Mouse (Mus musculus) embryonic facial prominence, embryonic 12.5 days (tissue): ENCODE measurements around the gene Macrod2. TPM values are rescaled to one million over a fixed set of nuclear protein-coding genes. Genes with fewer than 3 reads are reported as not detected.

Source experiments
- ATAC-seq: fragments of 200-750 bp; cut with Nextera tagmentation; 2 replicates; pipeline ENCODE4 v1.8.0; 2017; ENCODE audit not compliant: insufficient number of reproducible peaks, insufficient read depth, low FRiP score, low TSS enrichment
- H3K27ac ChIP-seq: fragments of 300-500 bp; sonication (generic); 2 replicates; pipeline ENCODE4 v1.5.1; 2016; ENCODE audit warnings: mild to moderate bottlenecking
- H3K27me3 ChIP-seq: fragments of 300-500 bp; sonication (generic); 2 replicates; pipeline ENCODE4 v1.6.1; 2016; ENCODE audit warnings: mild to moderate bottlenecking, moderate library complexity
- H3K36me3 ChIP-seq: fragments of 300-500 bp; sonication (generic); 2 replicates; pipeline ENCODE4 v1.6.1; 2016; ENCODE audit warnings: mild to moderate bottlenecking
- H3K4me1 ChIP-seq: fragments of 300-500 bp; sonication (generic); 2 replicates; pipeline ENCODE4 v1.6.1; 2016
- H3K4me2 ChIP-seq: fragments of 300-500 bp; sonication (generic); replicated peaks from 2 replicates; pipeline ENCODE4 v1.6.1; 2016; ENCODE audit warnings: mild to moderate bottlenecking, moderate library complexity
- H3K4me3 ChIP-seq: fragments of 300-500 bp; sonication (generic); 2 replicates; pipeline ENCODE4 v1.5.1; 2016; ENCODE audit warnings: mild to moderate bottlenecking
- H3K9ac ChIP-seq: fragments of 300-500 bp; sonication (generic); 2 replicates; pipeline ENCODE4 v1.6.1; 2016; ENCODE audit warnings: mild to moderate bottlenecking, moderate library complexity
- H3K9me3 ChIP-seq: fragments of 300-500 bp; sonication (generic); 2 replicates; pipeline ENCODE4 v1.6.1; 2016; ENCODE audit warnings: mild to moderate bottlenecking, moderate library complexity
- WGBS: fragments of 180-500 bp; shearing (Covaris S2); methylation state at CpG from one replicate; pipeline ENCODE4 v1.1.7; 2016; 5-methylcytosine and 5-hydroxymethylcytosine counted together
- polyA plus RNA-seq: library from polyadenylated mRNA; unstranded; fragments of >200 nt; fragmentation: Nextera tagmentation; extraction: Ambion mirVana; gene quantifications from 2 replicates; pipeline ENCODE4 v1.2.1, GENCODE M21; 2016

The Macrod2 gene
- polyA plus RNA-seq, 1 experiment from 2014 or later = 39.6 TPM

- H3K36me3 ChIP-seq = no peaks in the 10 kb centered on the region
- no peak overlapping the region for H3K4me2 ChIP-seq
- H3K9me3 ChIP-seq = no peaks in the 10 kb centered on the region
- H3K4me3 ChIP-seq = no peak overlapping the region
- 88% methylated on average over 5 of the region's 5 CpGs for WGBS
- H3K27me3 ChIP-seq = no peaks in the 10 kb centered on the region
- no peaks in the 10 kb centered on the region for H3K4me1 ChIP-seq
- no peak for ATAC-seq
- H3K27ac ChIP-seq = no peak overlapping the region
- no peak overlapping the region for H3K9ac ChIP-seq
Observed at GRCm38 (mm10) chr2:140867116-140867515, 472.0 kb downstream of the Macrod2 start.

GRCm38 (mm10) chr2:140885176-140885575 is 490.1 kb downstream of the Macrod2 start:
- Histone ChIP-seq H3K9ac (no peak overlapping the region), H3K27ac (no peak overlapping the region), H3K4me2 (no peak overlapping the region), H3K9me3 (no peaks in the 10 kb centered on the region), H3K27me3 (no peaks in the 10 kb centered on the region), H3K36me3 (no peaks in the 10 kb centered on the region), H3K4me1 (no peaks in the 10 kb centered on the region), H3K4me3 (no peak overlapping the region)
- no peak for ATAC-seq

- Histone ChIP-seq H3K9ac (no peak overlapping the region), H3K4me1 (no peaks in the 10 kb centered on the region), H3K27ac (no peak overlapping the region), H3K27me3 (no peaks in the 10 kb centered on the region), H3K4me2 (no peak overlapping the region), H3K9me3 (no peaks in the 10 kb centered on the region), H3K4me3 (no peak overlapping the region), H3K36me3 (no peaks in the 10 kb centered on the region)
- no peak for ATAC-seq
Observed at GRCm38 (mm10) chr2:140890683-140891082, 495.6 kb downstream of the Macrod2 start.

- Histone ChIP-seq H3K36me3 (no peaks in the 10 kb centered on the region), H3K4me2 (no peak overlapping the region), H3K27ac (no peak overlapping the region), H3K27me3 (no peaks in the 10 kb centered on the region), H3K4me3 (no peak overlapping the region), H3K4me1 (no peaks in the 10 kb centered on the region), H3K9me3 (no peaks in the 10 kb centered on the region), H3K9ac (no peak overlapping the region)
- ATAC-seq = no peak
- 88% methylated on average over 3 of the region's 3 CpGs for WGBS
Observed at GRCm38 (mm10) chr2:140896396-140897082, 501.4 kb downstream of the Macrod2 start.

- H3K27ac ChIP-seq = no peak overlapping the region
- H3K36me3 ChIP-seq = no peaks in the 10 kb centered on the region
- no peaks in the 10 kb centered on the region for H3K9me3 ChIP-seq
- WGBS = 66% methylated on average over 7 of the region's 7 CpGs
- no peak for ATAC-seq
- H3K9ac ChIP-seq = no peak overlapping the region
- H3K27me3 ChIP-seq = no peaks in the 10 kb centered on the region
- no peaks in the 10 kb centered on the region for H3K4me1 ChIP-seq
- no peak overlapping the region for H3K4me3 ChIP-seq
- no peak overlapping the region for H3K4me2 ChIP-seq
Observed at GRCm38 (mm10) chr2:140898408-140898985, 503.4 kb downstream of the Macrod2 start.

- Histone ChIP-seq H3K4me3 (no peak overlapping the region), H3K4me1 (no peaks in the 10 kb centered on the region), H3K36me3 (no peaks in the 10 kb centered on the region), H3K27ac (no peak overlapping the region), H3K4me2 (no peak overlapping the region), H3K9ac (no peak overlapping the region), H3K9me3 (no peaks in the 10 kb centered on the region), H3K27me3 (no peaks in the 10 kb centered on the region)
- WGBS = 75% methylated on average over 4 of the region's 4 CpGs
- ATAC-seq = no peak
Observed at GRCm38 (mm10) chr2:140905331-140905730, 510.2 kb downstream of the Macrod2 start.

GRCm38 (mm10) chr2:140906123-140906522 is 511.0 kb downstream of the Macrod2 start:
- Histone ChIP-seq H3K36me3 (no peaks in the 10 kb centered on the region), H3K27ac (no peak overlapping the region), H3K9ac (no peak overlapping the region), H3K4me1 (no peaks in the 10 kb centered on the region), H3K27me3 (no peaks in the 10 kb centered on the region), H3K4me2 (no peak overlapping the region), H3K9me3 (no peaks in the 10 kb centered on the region), H3K4me3 (no peak overlapping the region)
- WGBS = 50% methylated on average over 3 of the region's 3 CpGs
- ATAC-seq = no peak

GRCm38 (mm10) chr2:140911463-140911862 is 516.4 kb downstream of the Macrod2 start:
- Histone ChIP-seq H3K4me3 (no peak overlapping the region), H3K9ac (no peak overlapping the region), H3K4me1 (0 out of 2 replicates have a peak, but pooled peaks cover 3% of the 10 kb centered on the region), H3K27ac (no peak overlapping the region), H3K9me3 (no peaks in the 10 kb centered on the region), H3K27me3 (no peaks in the 10 kb centered on the region), H3K4me2 (no peak overlapping the region), H3K36me3 (no peaks in the 10 kb centered on the region)
- no peak for ATAC-seq
- 58% methylated on average over 6 of the region's 6 CpGs for WGBS

- no peak overlapping the region for H3K9ac ChIP-seq
- no peaks in the 10 kb centered on the region for H3K27me3 ChIP-seq
- H3K27ac ChIP-seq = no peak overlapping the region
- WGBS = 18% methylated on average over 1 of the region's 1 CpGs
- H3K4me1 ChIP-seq = 0 out of 2 replicates have a peak, but pooled peaks cover 3% of the 10 kb centered on the region
- H3K9me3 ChIP-seq = no peaks in the 10 kb centered on the region
- no peak; the same call in 1 of the 2 replicates for ATAC-seq
- no peak overlapping the region for H3K4me2 ChIP-seq
- no peaks in the 10 kb centered on the region for H3K36me3 ChIP-seq
- H3K4me3 ChIP-seq = no peak overlapping the region
Observed at GRCm38 (mm10) chr2:140912179-140912578, 517.1 kb downstream of the Macrod2 start.

- Histone ChIP-seq H3K27me3 (no peaks in the 10 kb centered on the region), H3K9ac (no peak overlapping the region), H3K4me2 (no peak overlapping the region), H3K4me1 (0 out of 2 replicates have a peak, but pooled peaks cover 3% of the 10 kb centered on the region), H3K36me3 (no peaks in the 10 kb centered on the region), H3K4me3 (no peak overlapping the region), H3K27ac (no peak overlapping the region), H3K9me3 (no peaks in the 10 kb centered on the region)
- ATAC-seq = no peak
- WGBS = 19% methylated on average over 2 of the region's 2 CpGs
Observed at GRCm38 (mm10) chr2:140912931-140913330, 517.8 kb downstream of the Macrod2 start.

GRCm38 (mm10) chr2:140913679-140914412 is 518.7 kb downstream of the Macrod2 start:
- no peak for ATAC-seq
- H3K4me3 ChIP-seq = no peak overlapping the region

GRCm38 (mm10) chr2:140926922-140927321 is 531.8 kb downstream of the Macrod2 start:
- ATAC-seq = no peak
- no peak overlapping the region for H3K4me3 ChIP-seq
- H3K27ac ChIP-seq = no peak overlapping the region
- no peaks in the 10 kb centered on the region for H3K9me3 ChIP-seq
- no peaks in the 10 kb centered on the region for H3K4me1 ChIP-seq
- H3K27me3 ChIP-seq = no peaks in the 10 kb centered on the region
- no peak overlapping the region for H3K4me2 ChIP-seq
- H3K9ac ChIP-seq = no peak overlapping the region
- no peaks in the 10 kb centered on the region for H3K36me3 ChIP-seq

More at GRCm38 (mm10) chr2:140913679-140914412, 518.7 kb downstream of the Macrod2 start:
- H3K36me3 ChIP-seq = no peaks in the 10 kb centered on the region
- no peaks in the 10 kb centered on the region for H3K27me3 ChIP-seq
- H3K27ac ChIP-seq = no peak overlapping the region
- 0 out of 2 replicates have a peak, but pooled peaks cover 3% of the 10 kb centered on the region for H3K4me1 ChIP-seq
- H3K9me3 ChIP-seq = no peaks in the 10 kb centered on the region
- H3K4me2 ChIP-seq = no peak overlapping the region
- 66% methylated on average over 7 of the region's 7 CpGs for WGBS
- no peak overlapping the region for H3K9ac ChIP-seq
